Mouse (Mus musculus) lung, postnatal 0 days (tissue): ENCODE data around the gene Rcc1.

Experiments
- CTCF ChIP-seq: IDR thresholded peaks from 2 replicates; pipeline ENCODE4 v1.5.1; 2016; ENCODE audit warnings: antibody characterized with exemption, mild to moderate bottlenecking
- EP300 ChIP-seq: IDR thresholded peaks from 2 replicates; pipeline ENCODE4 v1.6.1; 2016; ENCODE audit warnings: antibody characterized with exemption, mild to moderate bottlenecking, control low read depth

GRCm38 (mm10) chr4:132312627-132313026, 40.8 kb downstream of the Rcc1 start:
- TF ChIP-seq CTCF (no peak), EP300 (no peak)
